Mouse (Mus musculus) midbrain, embryonic 15.5 days (tissue): Measurements from ENCODE around the gene Zfp948. TPM values are rescaled to one million over a fixed set of nuclear protein-coding genes. Genes with fewer than 3 reads are reported as not detected.

Experiments
- ATAC-seq: fragments of 200-750 bp; cut with Nextera tagmentation; replicated peaks from 2 replicates; pipeline ENCODE4 v1.8.0; 2017; ENCODE audit warnings: moderate TSS enrichment
- H3K27ac ChIP-seq: fragments of 300-500 bp; sonication (generic); 2 replicates; pipeline ENCODE4 v1.5.1; 2015; ENCODE audit warnings: mild to moderate bottlenecking, inconsistent platforms
- H3K27me3 ChIP-seq: fragments of 300-500 bp; sonication (generic); replicated peaks from 2 replicates; pipeline ENCODE4 v1.6.1; 2015; ENCODE audit warnings: inconsistent platforms
- H3K36me3 ChIP-seq: fragments of 300-500 bp; sonication (generic); replicated peaks from 2 replicates; pipeline ENCODE4 v1.6.1; 2015; ENCODE audit warnings: inconsistent platforms
- H3K4me1 ChIP-seq: fragments of 300-500 bp; sonication (generic); 2 replicates; pipeline ENCODE4 v1.6.1; 2015; ENCODE audit warnings: inconsistent platforms
- H3K4me2 ChIP-seq: fragments of 300-500 bp; sonication (generic); 2 replicates; pipeline ENCODE4 v1.6.1; 2015; ENCODE audit warnings: inconsistent platforms, mild to moderate bottlenecking, moderate library complexity
- H3K4me3 ChIP-seq: fragments of 300-500 bp; sonication (generic); 2 replicates; pipeline ENCODE4 v1.5.1; 2015; ENCODE audit warnings: mild to moderate bottlenecking, inconsistent platforms
- H3K9ac ChIP-seq: fragments of 300-500 bp; sonication (generic); 2 replicates; pipeline ENCODE4 v1.6.1; 2015; ENCODE audit warnings: mild to moderate bottlenecking, inconsistent platforms
- H3K9me3 ChIP-seq: fragments of 300-500 bp; sonication (generic); 2 replicates; pipeline ENCODE4 v1.6.1; 2016; ENCODE audit warnings: inconsistent platforms
- WGBS: fragments of 180-500 bp; shearing (Covaris S2); methylation state at CpG from one replicate; pipeline ENCODE4 v1.1.7; 2015; ENCODE audit warnings: mixed read lengths; 5-methylcytosine and 5-hydroxymethylcytosine counted together
- polyA plus RNA-seq: library from polyadenylated mRNA; unstranded; fragments of >200 nt; fragmentation: Nextera tagmentation; extraction: Ambion mirVana; gene quantifications from 2 replicates; pipeline ENCODE4 v1.2.1, GENCODE M21; 2015

Zfp948 gene
- polyA plus RNA-seq = 18.3 and 20.5 TPM in 2 replicates

DNA sequence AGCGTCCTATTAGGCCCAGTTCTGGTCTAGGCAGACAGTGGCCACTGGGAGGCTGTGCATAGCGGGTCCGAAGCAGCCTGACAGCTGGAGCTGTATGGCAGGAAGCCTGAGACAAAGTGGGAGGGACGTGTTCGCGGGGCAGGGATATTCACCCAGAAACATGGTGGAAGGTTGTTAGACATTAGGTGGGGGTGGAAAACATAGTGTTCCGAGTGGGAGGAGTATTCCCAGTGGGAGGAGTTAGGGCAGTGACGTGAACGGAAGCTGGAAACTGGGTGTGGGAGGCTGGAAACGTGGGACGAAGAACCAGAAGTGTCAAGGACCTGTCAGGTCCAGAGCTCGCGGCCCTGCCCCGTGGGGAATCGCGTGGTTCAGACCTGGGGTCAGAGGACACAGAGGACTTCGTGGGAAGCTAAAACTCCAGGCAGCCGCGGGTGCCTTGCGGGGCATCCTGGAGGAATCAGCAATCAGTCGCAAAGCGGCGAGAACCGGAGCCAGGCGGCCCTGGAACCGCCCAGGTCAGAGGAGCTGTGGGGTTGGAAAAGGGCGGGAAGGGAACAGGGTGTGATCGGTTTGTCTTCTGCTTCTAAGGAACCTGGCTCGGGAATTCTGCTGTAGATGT, at the start of gene Zfp948:
Gene Zfp948, plus strand, starts transcription at position 281 of the 622 bp plus-strand sequence.
- WGBS = under 1% methylated on average over 29 of the region's 29 CpGs
- H3K9me3 ChIP-seq = no peaks in the 10 kb centered on the region
- H3K4me1 ChIP-seq = peaks cover 15% of the 10 kb centered on the region
- H3K9ac ChIP-seq = peak within 1 kb of the TSS; percentile 77
- H3K36me3 ChIP-seq = no peaks in the 10 kb centered on the region
- peak within 1 kb of the TSS; percentile 77 for H3K4me2 ChIP-seq
- ATAC-seq = peak; percentile 95
- peak within 1 kb of the TSS; percentile 70 for H3K4me3 ChIP-seq
- H3K27ac ChIP-seq = peak within 1 kb of the TSS; percentile 97
- no peaks in the 10 kb centered on the region for H3K27me3 ChIP-seq

DNA sequence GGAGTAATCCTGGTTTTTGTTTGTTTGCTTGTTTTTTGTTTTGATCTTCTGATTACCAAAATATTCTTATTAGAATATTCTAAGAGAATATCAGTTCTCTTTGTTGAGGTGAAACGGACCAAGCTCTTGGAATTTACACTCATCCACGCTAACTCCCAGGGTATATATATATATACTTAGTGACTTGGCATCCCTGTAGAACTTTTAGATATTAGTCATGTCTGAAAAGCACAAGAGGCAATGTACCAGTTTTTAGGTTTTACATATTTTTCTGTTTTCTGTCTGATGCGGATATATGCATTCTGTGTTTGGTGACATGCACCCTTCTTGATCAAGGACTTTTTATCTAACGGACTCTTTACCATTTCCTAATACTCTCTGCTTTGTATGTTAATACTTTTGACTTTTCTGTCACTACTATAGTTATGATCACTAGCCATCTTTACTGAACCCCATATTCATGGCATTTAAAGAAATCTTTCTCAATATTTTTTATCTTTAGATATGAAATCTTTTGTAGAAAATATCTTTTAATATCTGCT, 49.6 kb upstream of the Zfp948 start:
- Histone ChIP-seq H3K27me3 (no peaks in the 10 kb centered on the region), H3K4me2 (peak overlapping the region; percentile 81), H3K4me1 (peaks cover 15% of the 10 kb centered on the region), H3K4me3 (peak overlapping the region; percentile 53), H3K36me3 (no peaks in the 10 kb centered on the region), H3K9me3 (no peaks in the 10 kb centered on the region), H3K9ac (peak overlapping the region; percentile 50), H3K27ac (peak overlapping the region; percentile 76)
- WGBS = 35% methylated on average over 4 of the region's 4 CpGs
- ATAC-seq = peak; percentile 27

DNA sequence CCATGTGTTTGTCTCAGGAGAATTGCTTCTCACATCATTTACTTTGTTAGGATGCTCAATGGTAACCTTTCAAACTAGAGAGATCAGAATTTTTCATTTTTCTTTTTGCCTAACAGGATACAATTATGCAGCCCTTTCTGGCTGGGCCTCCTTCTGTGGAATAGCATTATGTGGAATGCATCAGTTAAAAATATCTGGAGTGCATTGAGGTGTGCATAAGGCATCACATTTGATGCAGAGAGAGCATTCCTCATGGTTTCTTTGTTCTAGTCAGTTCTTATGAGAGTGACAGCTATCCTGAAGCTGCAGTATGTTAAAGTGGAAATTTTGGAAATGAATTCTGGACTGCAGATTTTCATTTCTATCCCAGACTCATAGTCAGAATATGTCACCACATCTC, 40.5 kb upstream of the Zfp948 start:
- H3K27ac ChIP-seq = no peak overlapping the region
- H3K9ac ChIP-seq = no peak overlapping the region
- H3K4me2 ChIP-seq = no peak overlapping the region
- no peaks in the 10 kb centered on the region for H3K36me3 ChIP-seq
- no peaks in the 10 kb centered on the region for H3K9me3 ChIP-seq
- H3K4me1 ChIP-seq = peaks cover 5% of the 10 kb centered on the region
- no peaks in the 10 kb centered on the region for H3K27me3 ChIP-seq
- no peak for ATAC-seq
- no peak overlapping the region for H3K4me3 ChIP-seq

DNA sequence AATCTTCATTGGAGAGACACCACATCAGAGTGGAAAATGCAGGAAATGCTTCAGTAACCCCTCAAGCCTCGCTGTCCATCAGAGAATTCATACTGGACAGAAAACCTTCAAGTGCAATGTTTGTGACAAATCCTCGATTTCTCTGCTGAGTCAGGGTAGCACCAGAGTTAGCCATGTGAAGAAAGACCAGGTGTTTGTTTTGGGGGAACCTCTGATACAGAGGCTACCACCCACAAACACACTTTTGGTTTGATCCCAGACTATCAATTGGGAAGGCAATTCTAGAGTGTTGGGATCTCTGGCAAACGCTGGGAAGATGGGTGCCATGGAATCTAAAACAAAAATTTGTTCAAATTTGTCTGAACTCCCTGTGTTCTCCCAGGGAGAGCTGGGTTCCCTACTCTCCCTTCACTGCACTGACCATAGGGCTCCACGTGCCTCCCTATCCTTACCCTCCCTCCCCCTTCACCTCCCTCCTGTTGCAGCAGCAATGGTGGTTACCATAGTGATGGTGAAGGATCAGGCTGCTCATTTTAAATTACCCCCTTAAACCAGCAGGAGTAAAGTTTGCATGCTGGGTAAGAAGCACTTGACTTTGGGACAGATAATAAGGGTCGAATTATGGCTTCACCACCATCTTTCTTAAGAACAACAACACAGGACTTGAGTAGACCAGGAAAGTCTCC, 36.0 kb upstream of the Zfp948 start:
- no peaks in the 10 kb centered on the region for H3K9me3 ChIP-seq
- 68% methylated on average over 5 of the region's 5 CpGs for WGBS
- H3K9ac ChIP-seq = no peak overlapping the region
- H3K36me3 ChIP-seq = no peaks in the 10 kb centered on the region
- no peak for ATAC-seq
- 0 out of 2 replicates have a peak overlapping the region, but pooled peaks have one; percentile 76 for H3K4me2 ChIP-seq
- H3K27me3 ChIP-seq = no peaks in the 10 kb centered on the region
- H3K4me1 ChIP-seq = peaks cover 28% of the 10 kb centered on the region
- H3K27ac ChIP-seq = no peak overlapping the region
- H3K4me3 ChIP-seq = no peak overlapping the region

DNA sequence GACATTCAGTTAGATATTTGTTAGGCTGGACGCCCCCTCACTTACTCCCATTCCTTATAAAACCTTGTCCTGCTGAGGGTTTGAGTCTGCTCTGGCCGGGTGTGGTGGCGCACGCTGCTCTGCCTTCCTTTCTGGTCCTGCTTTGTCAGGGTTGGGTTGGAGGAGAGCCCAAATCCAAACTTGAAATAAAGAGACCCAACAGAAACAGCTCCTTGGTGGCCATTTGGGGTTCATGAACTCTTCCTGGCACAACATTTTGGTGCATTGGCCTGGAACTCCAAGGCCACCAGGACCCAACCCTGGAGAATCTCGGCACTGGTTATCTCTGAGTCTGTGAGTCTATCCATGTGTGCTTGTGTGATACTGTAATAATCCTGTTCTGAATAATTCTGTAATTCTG, 35.2 kb upstream of the Zfp948 start:
- H3K4me3 ChIP-seq = peak overlapping the region; percentile 91
- H3K9me3 ChIP-seq = no peaks in the 10 kb centered on the region
- H3K27me3 ChIP-seq = no peaks in the 10 kb centered on the region
- H3K36me3 ChIP-seq = no peaks in the 10 kb centered on the region
- 66% methylated on average over 5 of the region's 5 CpGs for WGBS
- H3K4me1 ChIP-seq = peaks cover 28% of the 10 kb centered on the region
- peak; percentile 0; the same call in 1 of the 2 replicates for ATAC-seq
- peak overlapping the region; percentile 76 for H3K4me2 ChIP-seq
- H3K9ac ChIP-seq = peak overlapping the region; percentile 91
- peak overlapping the region; percentile 94 for H3K27ac ChIP-seq

DNA sequence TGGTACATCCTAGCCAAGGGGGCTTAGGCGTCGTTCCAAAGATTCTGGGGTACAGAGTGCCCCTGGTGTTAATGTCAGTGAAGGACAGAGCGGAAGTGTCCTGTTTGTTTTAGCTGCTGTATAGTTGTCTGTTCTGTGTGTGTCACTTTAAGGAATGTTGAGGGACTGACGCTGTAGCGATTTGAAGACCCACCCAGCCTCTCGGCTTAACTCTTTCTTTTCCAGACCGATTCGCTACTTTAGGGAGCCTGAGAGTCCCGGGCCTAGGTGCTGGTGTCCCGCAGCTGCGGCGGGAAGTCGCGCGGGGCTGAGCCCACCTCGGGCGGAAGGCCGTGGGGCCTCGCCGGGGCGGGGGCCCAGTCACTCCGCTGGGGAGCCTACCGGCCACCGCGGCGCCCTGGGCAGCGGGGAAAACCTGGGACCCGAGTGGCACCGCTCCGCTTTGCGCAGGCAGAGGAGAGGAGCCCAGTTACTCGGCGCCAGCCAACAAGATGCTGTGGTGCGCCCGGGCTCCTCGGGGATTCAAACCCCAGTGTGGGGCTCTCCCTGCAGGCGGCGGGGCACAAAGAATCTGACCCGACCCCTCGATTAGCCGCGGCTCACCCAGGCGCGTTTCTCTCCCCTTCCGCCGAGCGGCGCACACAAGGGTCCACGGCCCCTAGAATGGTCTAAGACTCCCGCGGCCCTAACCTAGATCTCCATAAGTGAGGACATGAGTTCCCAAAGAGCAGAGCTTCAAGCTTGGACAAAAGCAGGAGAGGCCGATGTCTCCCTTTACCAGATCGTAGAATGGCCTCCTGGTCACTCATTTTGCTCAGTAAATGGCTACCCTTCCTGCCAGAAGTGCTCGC, 34.5 kb upstream of the Zfp948 start:
- peak overlapping the region; percentile 91 for H3K9ac ChIP-seq
- H3K27me3 ChIP-seq = no peaks in the 10 kb centered on the region
- H3K4me2 ChIP-seq = peak overlapping the region; percentile 76
- no peaks in the 10 kb centered on the region for H3K9me3 ChIP-seq
- H3K36me3 ChIP-seq = no peaks in the 10 kb centered on the region
- peaks cover 28% of the 10 kb centered on the region for H3K4me1 ChIP-seq
- H3K27ac ChIP-seq = peak overlapping the region; percentile 94
- under 1% methylated on average over 54 of the region's 54 CpGs for WGBS
- H3K4me3 ChIP-seq = peak overlapping the region; percentile 91
- ATAC-seq = peak; percentile 90

DNA sequence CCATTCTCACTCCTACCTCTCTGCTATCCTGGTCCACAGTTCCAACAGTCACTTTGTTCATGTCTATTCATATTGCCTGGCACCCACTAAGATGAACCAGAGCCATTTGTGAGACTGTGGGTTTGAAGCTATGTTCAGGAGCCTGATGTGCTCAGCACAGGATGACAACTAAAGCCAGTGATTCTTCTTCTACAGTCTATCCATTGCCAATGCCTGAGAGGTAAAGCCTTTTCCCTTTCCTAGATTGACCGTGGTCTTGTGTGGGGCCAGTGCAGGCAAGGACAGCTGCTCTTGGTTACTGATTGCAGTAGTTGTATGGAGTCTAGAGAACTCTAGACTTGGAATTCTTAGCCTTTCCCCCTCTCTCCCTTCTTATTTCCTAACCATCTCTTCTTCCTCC, 32.8 kb upstream of the Zfp948 start:
- Histone ChIP-seq H3K4me1 (peaks cover 28% of the 10 kb centered on the region), H3K9ac (no peak overlapping the region), H3K27me3 (no peaks in the 10 kb centered on the region), H3K4me3 (no peak overlapping the region), H3K9me3 (no peaks in the 10 kb centered on the region), H3K36me3 (no peaks in the 10 kb centered on the region), H3K4me2 (no peak overlapping the region), H3K27ac (no peak overlapping the region)
- no peak for ATAC-seq
- 88% methylated on average over 1 of the region's 1 CpGs for WGBS

DNA sequence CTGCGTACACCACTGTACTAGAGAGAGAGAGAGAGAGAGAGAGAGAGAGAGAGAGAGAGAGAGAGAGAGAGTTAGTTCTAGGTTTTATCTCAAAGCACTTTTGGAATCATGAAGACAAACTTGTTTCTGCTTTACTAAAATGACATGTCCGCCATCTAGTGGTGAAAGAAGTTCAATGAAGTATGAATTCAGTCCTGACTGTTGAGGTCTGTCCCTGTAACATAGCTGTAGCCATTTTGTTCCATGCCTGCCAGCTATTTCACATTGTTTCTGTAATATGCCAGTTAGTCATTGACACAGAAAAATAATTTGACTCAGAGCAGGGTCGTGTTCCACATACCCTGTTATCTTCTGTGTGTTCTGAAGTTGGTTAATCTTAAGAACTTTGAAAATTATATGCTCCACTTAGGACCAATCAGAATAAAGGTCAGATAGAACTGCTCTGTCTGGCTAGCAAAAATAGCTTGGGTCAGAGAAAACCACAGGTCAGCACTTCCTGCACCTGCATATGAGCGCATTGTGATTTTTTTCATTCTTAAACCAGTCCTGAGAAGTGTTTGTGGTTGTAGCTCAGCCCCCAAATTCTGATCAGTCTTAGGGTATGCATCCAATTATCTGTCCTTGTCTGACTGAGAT, 32.2 kb upstream of the Zfp948 start:
- no peak overlapping the region for H3K27ac ChIP-seq
- 20% methylated on average over 4 of the region's 4 CpGs for WGBS
- no peaks in the 10 kb centered on the region for H3K36me3 ChIP-seq
- H3K9ac ChIP-seq = no peak overlapping the region
- no peaks in the 10 kb centered on the region for H3K27me3 ChIP-seq
- H3K9me3 ChIP-seq = no peaks in the 10 kb centered on the region
- peak; percentile 48 for ATAC-seq
- no peak overlapping the region for H3K4me3 ChIP-seq
- peaks cover 28% of the 10 kb centered on the region for H3K4me1 ChIP-seq
- no peak overlapping the region for H3K4me2 ChIP-seq

DNA sequence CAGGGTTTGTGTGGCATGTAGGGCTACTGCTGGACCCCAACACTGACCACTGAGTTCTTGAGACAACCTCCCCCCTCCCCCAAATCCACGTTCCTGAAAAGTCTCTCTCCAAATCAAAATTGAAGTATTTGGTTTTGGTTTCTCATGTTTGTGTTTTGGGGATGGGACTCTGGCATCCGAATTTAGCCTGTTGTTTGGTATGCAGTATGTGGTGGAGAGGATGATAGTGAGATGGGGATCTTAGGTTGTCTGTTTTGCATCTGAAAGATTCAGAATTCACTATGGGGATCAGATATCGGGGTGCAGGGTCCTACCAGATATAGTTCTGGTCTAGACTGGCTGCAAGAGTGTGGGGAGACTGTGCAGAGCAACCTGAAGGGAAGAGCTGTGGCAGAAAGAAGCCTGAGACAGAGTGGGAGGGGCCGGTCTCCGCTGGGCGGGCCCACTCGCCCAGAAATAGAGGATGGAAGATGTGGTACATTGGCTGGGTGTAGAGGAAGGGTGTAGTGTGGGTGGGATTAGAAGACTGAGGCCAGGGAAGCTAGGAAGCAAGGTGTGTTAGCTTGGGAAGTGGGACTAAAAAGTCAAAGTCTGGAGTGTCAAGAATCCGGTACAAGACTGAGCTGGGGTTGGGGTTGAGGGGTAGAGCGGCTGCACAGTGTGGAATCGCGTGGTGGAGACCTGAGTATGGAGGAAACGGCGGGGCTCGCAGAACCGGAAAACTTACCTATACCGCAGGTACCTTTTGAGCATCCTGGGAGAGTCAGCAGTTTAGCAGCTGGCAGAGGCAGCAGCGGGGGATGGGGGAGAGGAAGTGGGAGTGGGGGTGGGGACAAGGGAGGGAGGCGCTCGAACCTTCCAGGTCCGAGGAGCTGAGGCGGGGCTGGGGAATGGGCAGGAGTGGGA, 31.5 kb upstream of the Zfp948 start, which contains the start of gene Zfp52:
Gene Zfp52, plus strand, starts transcription at position 444 of the 906 bp plus-strand sequence.
- Histone ChIP-seq H3K27me3 (no peaks in the 10 kb centered on the region), H3K4me3 (peak within 1 kb of the TSS; percentile 44), H3K9ac (peak within 1 kb of the TSS; percentile 44), H3K36me3 (no peaks in the 10 kb centered on the region), H3K4me1 (peaks cover 28% of the 10 kb centered on the region), H3K27ac (no peak within 1 kb of the TSS), H3K9me3 (no peaks in the 10 kb centered on the region), H3K4me2 (peak within 1 kb of the TSS; percentile 80)
- WGBS = 3% methylated on average over 21 of the region's 21 CpGs
- peak; percentile 38 for ATAC-seq

DNA sequence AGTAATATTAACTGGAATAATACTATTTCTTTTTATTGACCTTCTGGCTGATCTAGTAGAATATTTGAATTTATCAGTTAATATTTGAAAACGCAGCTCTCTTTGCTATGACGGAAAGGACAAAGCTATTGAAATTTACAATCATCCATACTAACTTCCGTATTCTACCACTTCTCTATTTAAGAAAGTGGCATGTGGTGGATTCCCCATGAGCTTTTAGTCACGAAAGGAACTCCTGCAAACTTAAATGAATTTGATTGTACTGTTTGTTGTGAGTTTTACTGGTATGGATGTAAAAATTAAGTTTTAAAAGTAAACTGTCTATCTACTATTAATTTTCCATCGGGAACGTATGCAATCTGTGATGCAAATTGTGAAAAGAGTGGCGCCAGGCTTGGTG, 30.7 kb upstream of the Zfp948 start:
- Histone ChIP-seq H3K4me1 (peaks cover 25% of the 10 kb centered on the region), H3K36me3 (no peaks in the 10 kb centered on the region), H3K9me3 (no peaks in the 10 kb centered on the region), H3K9ac (peak overlapping the region; percentile 44; the same call in 1 of the 2 replicates), H3K4me3 (peak overlapping the region; percentile 44), H3K4me2 (peak overlapping the region; percentile 80), H3K27ac (no peak overlapping the region), H3K27me3 (no peaks in the 10 kb centered on the region)
- no peak for ATAC-seq
- WGBS = 41% methylated on average over 7 of the region's 7 CpGs

DNA sequence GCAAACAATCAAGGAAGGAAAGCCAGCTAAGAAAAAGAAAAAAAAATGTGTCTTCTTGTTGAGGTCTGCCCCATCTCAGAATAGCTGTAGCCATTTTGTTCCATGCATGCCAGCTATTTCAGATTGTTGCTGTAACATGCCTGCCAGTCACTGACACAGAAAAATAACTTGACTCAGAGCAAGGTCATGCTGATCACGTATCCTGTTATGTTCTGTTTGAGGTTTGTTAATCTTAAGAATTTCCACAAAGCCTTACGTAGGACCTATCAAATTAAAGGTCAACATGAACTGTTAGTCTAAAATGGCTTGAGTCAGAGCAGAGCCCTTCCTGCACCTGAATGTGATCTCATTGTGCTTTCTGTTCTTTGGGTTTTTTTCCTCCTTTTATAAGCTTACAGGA, 30.1 kb upstream of the Zfp948 start:
- Histone ChIP-seq H3K9ac (no peak overlapping the region), H3K36me3 (no peaks in the 10 kb centered on the region), H3K9me3 (no peaks in the 10 kb centered on the region), H3K4me3 (no peak overlapping the region), H3K4me2 (no peak overlapping the region), H3K27me3 (no peaks in the 10 kb centered on the region), H3K27ac (no peak overlapping the region), H3K4me1 (peaks cover 19% of the 10 kb centered on the region)
- no peak for ATAC-seq
- WGBS = 84% methylated on average over 2 of the region's 2 CpGs
